Mouse (Mus musculus) stomach, postnatal 0 days (tissue): Measurements from ENCODE around the gene Cmtm6. TPM values are rescaled to one million over a fixed set of nuclear protein-coding genes. Genes with fewer than 3 reads are reported as not detected.

Source experiments
- ATAC-seq: fragments of 200-750 bp; cut with Nextera tagmentation; 2 replicates; pipeline ENCODE4 v1.8.0; 2017; ENCODE audit not compliant: low FRiP score, low TSS enrichment
- DNase-seq: peaks from one replicate; pipeline ENCODE4 v3.0.0-alpha.2; 2016; ENCODE audit warnings: low spot score
- H3K27ac ChIP-seq: fragments of 300-500 bp; sonication (generic); replicated peaks from 2 replicates; pipeline ENCODE4 v1.5.1; 2014; ENCODE audit warnings: mild to moderate bottlenecking, control low read depth
- H3K27me3 ChIP-seq: fragments of 300-500 bp; sonication (generic); 2 replicates; pipeline ENCODE4 v1.6.1; 2014; ENCODE audit warnings: low read length; ENCODE audit not compliant: control insufficient read depth, insufficient read depth
- H3K36me3 ChIP-seq: fragments of 300-500 bp; sonication (generic); 2 replicates; pipeline ENCODE4 v1.6.1; 2014; ENCODE audit warnings: low read length, mixed read lengths; ENCODE audit not compliant: control insufficient read depth, insufficient read depth
- H3K4me1 ChIP-seq: fragments of 300-500 bp; sonication (generic); replicated peaks from 2 replicates; pipeline ENCODE4 v1.6.1; 2014; ENCODE audit warnings: antibody characterized with exemption; ENCODE audit not compliant: control insufficient read depth, insufficient read depth
- H3K4me2 ChIP-seq: fragments of 300-500 bp; sonication (generic); replicated peaks from 2 replicates; pipeline ENCODE4 v1.6.1; 2014; ENCODE audit warnings: low read depth, mild to moderate bottlenecking, control low read depth, moderate library complexity
- H3K4me3 ChIP-seq: fragments of 300-500 bp; sonication (generic); 2 replicates; pipeline ENCODE4 v1.5.1; 2014; ENCODE audit warnings: low read depth, low read length, control low read depth
- H3K9ac ChIP-seq: fragments of 300-500 bp; sonication (generic); 2 replicates; pipeline ENCODE4 v1.6.1; 2014; ENCODE audit warnings: mild to moderate bottlenecking, low read length, control low read depth, mixed read lengths
- H3K9me3 ChIP-seq: fragments of 300-500 bp; sonication (generic); 2 replicates; pipeline ENCODE4 v1.6.1; 2016; ENCODE audit warnings: low read length; ENCODE audit not compliant: control insufficient read depth
- CTCF ChIP-seq: IDR thresholded peaks from 2 replicates; pipeline ENCODE4 v1.5.1; 2016; ENCODE audit warnings: antibody characterized with exemption, low read depth, mild to moderate bottlenecking, moderate library complexity
- EP300 ChIP-seq: optimal IDR thresholded peaks from 2 replicates; pipeline ENCODE3; 2016; ENCODE audit warnings: antibody characterized with exemption
- WGBS: fragments of 180-500 bp; shearing (Covaris S2); extraction: QIAGEN DNeasy Blood & Tissue Kit; methylation state at CpG from one replicate; pipeline ENCODE4 v1.1.7; 2014; 5-methylcytosine and 5-hydroxymethylcytosine counted together
- polyA plus RNA-seq: library from polyadenylated mRNA; unstranded; fragments of >200 nt; fragmentation: Nextera tagmentation; extraction: Ambion mirVana; gene quantifications from 2 replicates; pipeline ENCODE4 v1.2.1, GENCODE M21; 2015

Gene Cmtm6
- polyA plus RNA-seq, 1 experiment from 2014 or later = 50.9 TPM

DNA sequence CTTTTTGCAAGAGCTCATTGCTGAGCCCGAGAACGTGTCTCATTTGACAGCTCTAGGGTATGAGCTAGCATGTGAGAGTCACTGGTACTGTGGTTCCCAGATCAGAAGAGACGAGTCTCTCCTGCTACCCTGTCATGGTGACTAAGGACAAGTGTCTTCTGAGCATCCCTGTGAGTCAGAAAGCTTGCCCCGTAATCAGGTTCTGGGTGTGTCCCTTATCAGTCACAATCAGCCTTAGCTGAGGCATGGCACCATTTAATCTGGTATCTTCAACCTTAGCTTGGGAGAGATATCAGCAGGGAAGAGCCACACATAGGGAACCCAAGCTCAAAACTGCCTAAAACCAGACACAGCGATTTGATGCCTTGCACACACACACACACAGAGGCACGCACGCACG is 57.8 kb downstream of the Cmtm6 start:
- no peaks in the 10 kb centered on the region for H3K36me3 ChIP-seq
- 82% methylated on average over 8 of the region's 8 CpGs for WGBS
- no peak for ATAC-seq

GRCm38 (mm10) chr9:114789557-114789956 is 58.6 kb downstream of the Cmtm6 start:
- TF ChIP-seq CTCF (no peak), EP300 (no peak)
- Histone ChIP-seq H3K27ac (no peak overlapping the region), H3K9me3 (no peaks in the 10 kb centered on the region; the same call in 1 of the 2 replicates), H3K9ac (no peak overlapping the region), H3K27me3 (no peaks in the 10 kb centered on the region), H3K4me3 (no peak overlapping the region), H3K4me1 (no peaks in the 10 kb centered on the region), H3K36me3 (no peaks in the 10 kb centered on the region), H3K4me2 (no peak overlapping the region)
- 68% methylated on average over 7 of the region's 7 CpGs for WGBS
- no peak for ATAC-seq
- DNase-seq = no peak

More for the DNA sequence above, 57.8 kb downstream of the Cmtm6 start:
- no peak overlapping the region for H3K4me2 ChIP-seq
- no peak overlapping the region for H3K4me3 ChIP-seq
- no peaks in the 10 kb centered on the region for H3K4me1 ChIP-seq
- H3K27ac ChIP-seq = no peak overlapping the region
- no peaks in the 10 kb centered on the region for H3K27me3 ChIP-seq
- H3K9me3 ChIP-seq = no peaks in the 10 kb centered on the region; the same call in 1 of the 2 replicates
- no peak overlapping the region for H3K9ac ChIP-seq
- no peak for TF ChIP-seq CTCF
- TF ChIP-seq EP300 = no peak
- no peak for DNase-seq

GRCm38 (mm10) chr9:114789989-114790388 is 59.1 kb downstream of the Cmtm6 start:
- WGBS = 78% methylated on average over 8 of the region's 8 CpGs
- no peaks in the 10 kb centered on the region for H3K36me3 ChIP-seq
- DNase-seq (no peak), ATAC-seq (no peak)
- H3K9ac ChIP-seq = no peak overlapping the region
- H3K27ac ChIP-seq = no peak overlapping the region
- H3K4me1 ChIP-seq = no peaks in the 10 kb centered on the region
- H3K4me2 ChIP-seq = no peak overlapping the region
- TF ChIP-seq CTCF (no peak), EP300 (no peak)
- no peak overlapping the region for H3K4me3 ChIP-seq
- no peaks in the 10 kb centered on the region for H3K27me3 ChIP-seq
- H3K9me3 ChIP-seq = no peaks in the 10 kb centered on the region; the same call in 1 of the 2 replicates

DNA sequence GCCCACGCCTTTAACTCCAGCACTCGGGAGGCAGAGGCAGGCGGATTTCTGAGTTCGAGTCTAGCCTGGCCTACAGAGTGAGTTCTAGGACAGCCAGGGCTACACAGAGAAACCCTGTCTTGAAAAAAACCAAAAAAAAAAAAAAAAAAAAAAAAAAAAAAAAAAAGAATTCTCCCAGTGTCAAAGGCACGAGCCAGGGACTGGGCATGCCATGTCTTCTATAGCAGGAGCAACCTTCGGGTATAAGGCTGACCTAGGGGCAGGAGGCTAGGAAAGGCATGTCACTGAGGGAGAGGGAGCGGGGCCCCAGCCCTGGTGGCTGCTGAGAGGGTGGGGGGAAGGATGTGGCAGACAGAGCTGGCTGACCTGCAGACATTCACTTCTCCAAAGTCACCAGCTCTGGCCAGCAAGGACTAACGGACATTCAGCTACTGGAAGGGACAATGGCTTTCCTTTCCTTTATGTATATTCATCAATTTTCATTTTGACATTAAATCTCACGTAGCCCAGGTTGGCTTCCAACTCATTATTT is 62.9 kb downstream of the Cmtm6 start:
- Histone ChIP-seq H3K4me2 (no peak overlapping the region), H3K9ac (no peak overlapping the region), H3K27me3 (no peaks in the 10 kb centered on the region), H3K4me1 (no peaks in the 10 kb centered on the region), H3K36me3 (no peaks in the 10 kb centered on the region), H3K9me3 (no peaks in the 10 kb centered on the region), H3K27ac (no peak overlapping the region), H3K4me3 (no peak overlapping the region)
- 82% methylated on average over 9 of the region's 9 CpGs for WGBS
- ATAC-seq = no peak
- TF ChIP-seq CTCF = no peak
- TF ChIP-seq EP300 = no peak
- no peak for DNase-seq

- no peak for DNase-seq
- Histone ChIP-seq H3K27me3 (no peaks in the 10 kb centered on the region), H3K4me1 (no peaks in the 10 kb centered on the region), H3K9me3 (no peaks in the 10 kb centered on the region), H3K27ac (no peak overlapping the region), H3K4me3 (no peak overlapping the region), H3K36me3 (no peaks in the 10 kb centered on the region), H3K4me2 (no peak overlapping the region), H3K9ac (no peak overlapping the region)
- WGBS = 75% methylated on average over 4 of the region's 4 CpGs
- ATAC-seq = no peak
- TF ChIP-seq CTCF (no peak), EP300 (no peak)
These were observed 63.6 kb downstream of the Cmtm6 start for GRCm38 (mm10) chr9:114794491-114794890.

GRCm38 (mm10) chr9:114796473-114797050 is 65.6 kb downstream of the Cmtm6 start:
- H3K9ac ChIP-seq = no peak overlapping the region
- ATAC-seq (no peak), DNase-seq (no peak)
- no peaks in the 10 kb centered on the region for H3K9me3 ChIP-seq
- no peaks in the 10 kb centered on the region for H3K4me1 ChIP-seq
- H3K4me2 ChIP-seq = no peak overlapping the region
- WGBS = 51% methylated on average over 11 of the region's 11 CpGs
- TF ChIP-seq CTCF = no peak
- TF ChIP-seq EP300 = no peak
- H3K27ac ChIP-seq = no peak overlapping the region
- no peaks in the 10 kb centered on the region for H3K27me3 ChIP-seq
- no peaks in the 10 kb centered on the region for H3K36me3 ChIP-seq
- no peak overlapping the region for H3K4me3 ChIP-seq
